Mouse (Mus musculus): ENCODE results near the gene Stkld1. TPM values are rescaled to one million over a fixed set of nuclear protein-coding genes. Genes with fewer than 3 reads are reported as not detected.

The Stkld1 gene
- polyA plus RNA-seq, 1 experiment = not detected

DNA sequence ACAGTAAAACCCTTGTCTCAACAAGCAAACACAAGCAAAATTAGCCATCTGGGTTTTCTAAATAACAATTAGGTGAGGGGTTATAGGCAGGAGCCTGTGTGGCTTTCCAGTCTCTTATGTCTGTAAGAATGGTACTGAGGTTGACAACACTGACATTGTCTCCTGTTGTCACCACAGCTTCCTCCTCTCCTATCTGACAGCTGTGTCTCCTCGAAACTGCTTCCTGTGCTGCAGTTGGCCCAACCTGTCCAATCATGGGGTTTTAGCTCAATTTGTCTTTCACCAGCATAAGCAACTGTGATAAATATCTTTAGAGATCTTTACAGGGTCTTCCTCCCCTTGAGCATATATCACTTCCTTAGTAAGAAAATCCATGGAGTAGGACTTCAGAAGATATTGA is 2.6 kb downstream of the Stkld1 start:
- no peak for TF ChIP-seq USF1 (IDR thresholded peaks at IDR 0.05; ENCODE audit: low read depth)
- no peak for TF ChIP-seq MYOD1 (IDR thresholded peaks at IDR 0.05; ENCODE audit: control insufficient read depth, insufficient read length, low read depth)
- no peak for TF ChIP-seq MYOG (IDR thresholded peaks at IDR 0.05; ENCODE audit: control insufficient read depth, extremely low read depth, insufficient read length)
- TF ChIP-seq FOSL1 (IDR thresholded peaks at IDR 0.05; ENCODE audit: insufficient read depth, low read length, poor library complexity, severe bottlenecking) = no peak
- TF ChIP-seq MAX (IDR thresholded peaks at IDR 0.05) = no peak
- TF ChIP-seq CEBPB (IDR thresholded peaks at IDR 0.05; ENCODE audit: low read depth) = no peak
- no peak for TF ChIP-seq CTCF (IDR thresholded peaks at IDR 0.05; ENCODE audit: control insufficient read depth, insufficient read depth, insufficient read length)
- Histone ChIP-seq H3ac (ENCODE audit: control insufficient read depth, insufficient read length, low read depth) (no peak overlapping the region), H3K36me3 (ENCODE audit: control insufficient read depth, insufficient read depth) (peaks cover 8% of the 10 kb centered on the region), H3K27me3 (ENCODE audit: control insufficient read depth, insufficient read depth, insufficient read length) (peaks cover 16% of the 10 kb centered on the region), H3K79me2 (ENCODE audit: control insufficient read depth, insufficient read depth) (peaks cover 17% of the 10 kb centered on the region), H3K4me3 (ENCODE audit: insufficient read depth, poor library complexity, severe bottlenecking) (no peak overlapping the region), H3K79me3 (ENCODE audit: low read depth) (peaks cover 13% of the 10 kb centered on the region)

DNA sequence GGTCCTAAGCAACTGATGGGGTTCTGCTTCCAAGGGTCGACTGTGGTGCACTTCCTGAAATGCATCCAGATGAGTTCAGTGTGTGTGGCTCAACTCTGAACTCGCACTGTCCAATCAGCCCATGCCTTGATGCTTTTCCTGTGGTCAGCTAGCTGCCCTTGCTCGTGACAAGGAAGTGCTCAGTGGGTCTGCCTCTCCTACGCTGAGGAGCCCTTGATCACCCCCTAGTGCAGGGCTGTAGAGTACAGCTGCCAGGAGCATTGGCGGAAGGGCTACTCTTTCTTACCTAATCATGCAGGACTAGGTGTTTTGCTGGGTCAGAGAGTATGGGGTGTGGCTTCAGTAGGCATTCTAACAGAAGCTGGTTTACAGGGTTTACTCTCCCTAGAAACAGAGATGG is 7.7 kb downstream of the Stkld1 start:
- H3K36me3 ChIP-seq (ENCODE audit: control insufficient read depth, insufficient read depth) = no peaks in the 10 kb centered on the region
- H3K4me3 ChIP-seq (ENCODE audit: insufficient read depth, poor library complexity, severe bottlenecking) = no peak overlapping the region
- H3ac ChIP-seq (ENCODE audit: control insufficient read depth, insufficient read length, low read depth) = no peak overlapping the region
- peaks cover 21% of the 10 kb centered on the region for H3K27me3 ChIP-seq (ENCODE audit: control insufficient read depth, insufficient read depth, insufficient read length)
- H3K79me3 ChIP-seq (ENCODE audit: low read depth) = no peaks in the 10 kb centered on the region
- TF ChIP-seq MYOD1 (IDR thresholded peaks at IDR 0.05; ENCODE audit: control insufficient read depth, insufficient read length, low read depth) (no peak), FOSL1 (IDR thresholded peaks at IDR 0.05; ENCODE audit: insufficient read depth, low read length, poor library complexity, severe bottlenecking) (no peak), MAX (IDR thresholded peaks at IDR 0.05) (no peak), USF1 (IDR thresholded peaks at IDR 0.05; ENCODE audit: low read depth) (no peak), MYOG (IDR thresholded peaks at IDR 0.05; ENCODE audit: control insufficient read depth, extremely low read depth, insufficient read length) (no peak), CTCF (IDR thresholded peaks at IDR 0.05; ENCODE audit: control insufficient read depth, insufficient read depth, insufficient read length) (no peak), CEBPB (IDR thresholded peaks at IDR 0.05; ENCODE audit: low read depth) (no peak)
- H3K79me2 ChIP-seq (ENCODE audit: control insufficient read depth, insufficient read depth) = no peaks in the 10 kb centered on the region

DNA sequence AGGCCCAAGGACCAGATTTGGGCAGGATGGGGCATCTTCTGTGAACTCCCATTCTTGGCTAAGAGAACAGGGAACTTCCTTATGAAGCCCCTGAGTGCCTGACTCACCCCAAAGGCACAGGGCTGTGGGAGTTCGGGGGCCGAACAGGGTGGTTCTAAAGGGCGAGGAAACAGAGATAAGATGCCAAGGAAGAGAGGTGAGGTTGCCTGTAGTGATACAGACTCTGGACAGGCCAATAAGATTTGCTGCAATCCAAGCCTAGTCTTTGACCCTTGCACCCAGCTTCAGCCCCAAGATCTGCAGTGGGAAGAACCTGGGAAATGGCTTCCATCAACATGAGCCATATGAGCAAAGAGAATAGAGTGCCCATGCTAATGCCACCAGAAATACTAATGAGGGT is 9.4 kb downstream of the Stkld1 start:
- Histone ChIP-seq H3K79me2 (ENCODE audit: control insufficient read depth, insufficient read depth) (no peaks in the 10 kb centered on the region), H3K27me3 (ENCODE audit: control insufficient read depth, insufficient read depth, insufficient read length) (peaks cover 21% of the 10 kb centered on the region), H3K4me3 (ENCODE audit: insufficient read depth, poor library complexity, severe bottlenecking) (no peak overlapping the region), H3K36me3 (ENCODE audit: control insufficient read depth, insufficient read depth) (no peaks in the 10 kb centered on the region), H3K79me3 (ENCODE audit: low read depth) (no peaks in the 10 kb centered on the region), H3ac (ENCODE audit: control insufficient read depth, insufficient read length, low read depth) (no peak overlapping the region)
- no peak for TF ChIP-seq MAX (IDR thresholded peaks at IDR 0.05)
- TF ChIP-seq MYOD1 (IDR thresholded peaks at IDR 0.05; ENCODE audit: control insufficient read depth, insufficient read length, low read depth) = no peak
- TF ChIP-seq CEBPB (IDR thresholded peaks at IDR 0.05; ENCODE audit: low read depth) = no peak
- TF ChIP-seq MYOG (IDR thresholded peaks at IDR 0.05; ENCODE audit: control insufficient read depth, extremely low read depth, insufficient read length) = no peak
- no peak for TF ChIP-seq USF1 (IDR thresholded peaks at IDR 0.05; ENCODE audit: low read depth)
- TF ChIP-seq FOSL1 (IDR thresholded peaks at IDR 0.05; ENCODE audit: insufficient read depth, low read length, poor library complexity, severe bottlenecking) = no peak
- no peak for TF ChIP-seq CTCF (IDR thresholded peaks at IDR 0.05; ENCODE audit: control insufficient read depth, insufficient read depth, insufficient read length)

DNA sequence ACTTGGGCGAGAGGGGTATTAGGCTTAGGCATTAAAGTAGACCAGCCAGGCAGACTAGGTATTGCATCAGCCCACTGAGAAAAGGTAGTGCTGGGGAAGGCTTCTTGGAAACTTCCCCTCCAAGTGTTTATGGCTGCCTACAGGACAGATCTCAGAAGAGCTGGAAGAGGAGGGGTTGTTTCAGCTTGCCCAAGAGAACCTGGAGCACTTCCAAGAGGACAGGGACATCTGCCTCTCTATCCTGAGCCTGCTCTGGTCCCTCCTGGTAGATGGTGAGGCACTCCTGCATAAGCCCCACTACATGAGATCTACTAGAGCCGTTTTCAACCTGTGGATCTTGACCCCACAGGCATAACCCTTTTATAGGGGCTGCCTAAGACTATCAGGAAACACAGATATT is 16.6 kb downstream of the Stkld1 start:
- TF ChIP-seq CEBPB (IDR thresholded peaks at IDR 0.05; ENCODE audit: low read depth) (no peak), MYOG (IDR thresholded peaks at IDR 0.05; ENCODE audit: control insufficient read depth, extremely low read depth, insufficient read length) (no peak), FOSL1 (IDR thresholded peaks at IDR 0.05; ENCODE audit: insufficient read depth, low read length, poor library complexity, severe bottlenecking) (no peak), CTCF (IDR thresholded peaks at IDR 0.05; ENCODE audit: control insufficient read depth, insufficient read depth, insufficient read length) (no peak), MAX (IDR thresholded peaks at IDR 0.05) (no peak), USF1 (IDR thresholded peaks at IDR 0.05; ENCODE audit: low read depth) (no peak), MYOD1 (IDR thresholded peaks at IDR 0.05; ENCODE audit: control insufficient read depth, insufficient read length, low read depth) (no peak)
- Histone ChIP-seq H3K79me3 (ENCODE audit: low read depth) (no peaks in the 10 kb centered on the region), H3K27me3 (ENCODE audit: control insufficient read depth, insufficient read depth, insufficient read length) (no peaks in the 10 kb centered on the region), H3K4me3 (ENCODE audit: insufficient read depth, poor library complexity, severe bottlenecking) (no peak overlapping the region), H3K36me3 (ENCODE audit: control insufficient read depth, insufficient read depth) (peaks cover 36% of the 10 kb centered on the region), H3K79me2 (ENCODE audit: control insufficient read depth, insufficient read depth) (no peaks in the 10 kb centered on the region), H3ac (ENCODE audit: control insufficient read depth, insufficient read length, low read depth) (no peak overlapping the region)

DNA sequence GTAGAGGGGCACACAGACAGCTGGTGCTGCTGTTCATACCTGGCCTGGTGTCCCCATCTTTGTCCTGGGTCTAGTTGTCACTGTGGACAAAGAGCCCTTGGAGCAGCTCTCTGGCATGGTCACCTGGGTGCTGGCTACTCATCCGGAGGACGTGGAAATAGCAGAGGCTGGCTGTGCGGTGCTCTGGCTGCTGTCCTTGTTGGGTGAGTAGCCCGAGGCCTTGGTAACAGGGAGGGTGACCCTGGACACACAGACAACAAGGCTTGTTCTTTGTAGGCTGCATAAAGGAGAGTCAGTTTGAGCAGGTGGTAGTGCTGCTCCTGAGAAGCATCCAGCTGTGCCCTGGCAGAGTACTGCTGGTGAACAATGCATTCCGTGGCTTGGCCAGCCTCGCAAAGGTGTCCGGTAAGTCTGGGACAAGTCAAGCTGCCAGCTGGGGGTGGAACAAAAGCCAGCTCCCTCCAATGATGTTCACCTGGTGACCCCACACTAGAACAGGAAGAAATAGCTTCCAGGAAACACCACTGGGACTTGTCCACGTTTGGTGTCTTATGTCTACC is 17.6 kb downstream of the Stkld1 start:
- H3K4me3 ChIP-seq (ENCODE audit: insufficient read depth, poor library complexity, severe bottlenecking) = no peak overlapping the region
- H3ac ChIP-seq (ENCODE audit: control insufficient read depth, insufficient read length, low read depth) = no peak overlapping the region
- H3K36me3 ChIP-seq (ENCODE audit: control insufficient read depth, insufficient read depth) = peaks cover 46% of the 10 kb centered on the region
- H3K79me3 ChIP-seq (ENCODE audit: low read depth) = no peaks in the 10 kb centered on the region
- no peaks in the 10 kb centered on the region for H3K79me2 ChIP-seq (ENCODE audit: control insufficient read depth, insufficient read depth)
- no peaks in the 10 kb centered on the region for H3K27me3 ChIP-seq (ENCODE audit: control insufficient read depth, insufficient read depth, insufficient read length)
- TF ChIP-seq MAX (IDR thresholded peaks at IDR 0.05) (no peak), MYOD1 (IDR thresholded peaks at IDR 0.05; ENCODE audit: control insufficient read depth, insufficient read length, low read depth) (no peak), USF1 (IDR thresholded peaks at IDR 0.05; ENCODE audit: low read depth) (no peak), FOSL1 (IDR thresholded peaks at IDR 0.05; ENCODE audit: insufficient read depth, low read length, poor library complexity, severe bottlenecking) (no peak), CTCF (IDR thresholded peaks at IDR 0.05; ENCODE audit: control insufficient read depth, insufficient read depth, insufficient read length) (no peak), MYOG (IDR thresholded peaks at IDR 0.05; ENCODE audit: control insufficient read depth, extremely low read depth, insufficient read length) (no peak), CEBPB (IDR thresholded peaks at IDR 0.05; ENCODE audit: low read depth) (no peak)
